Mouse (Mus musculus) midbrain, embryonic 16.5 days (tissue): ENCODE data around the gene Tpcn1. TPM values are rescaled to one million over a fixed set of nuclear protein-coding genes. Genes with fewer than 3 reads are reported as not detected.

Experiments
- ATAC-seq: fragments of 200-750 bp; cut with Nextera tagmentation; 2 replicates; pipeline ENCODE4 v1.8.0; 2017; ENCODE audit warnings: moderate TSS enrichment
- H3K27ac ChIP-seq: fragments of 300-500 bp; sonication (generic); 2 replicates; pipeline ENCODE4 v1.5.1; 2014; ENCODE audit warnings: mild to moderate bottlenecking, low read length, mixed read lengths
- H3K27me3 ChIP-seq: fragments of 300-500 bp; sonication (generic); 2 replicates; pipeline ENCODE4 v1.6.1; 2014; ENCODE audit warnings: low read depth, low read length, mixed read lengths; ENCODE audit not compliant: control insufficient read depth, insufficient read depth
- H3K36me3 ChIP-seq: fragments of 300-500 bp; sonication (generic); 2 replicates; pipeline ENCODE4 v1.6.1; 2014; ENCODE audit warnings: mild to moderate bottlenecking, low read length, moderate library complexity, mixed read lengths; ENCODE audit not compliant: control insufficient read depth, insufficient read depth
- H3K4me1 ChIP-seq: fragments of 300-500 bp; sonication (generic); 2 replicates; pipeline ENCODE4 v1.6.1; 2014; ENCODE audit warnings: mild to moderate bottlenecking, low read length, mixed read lengths; ENCODE audit not compliant: control insufficient read depth, insufficient read depth
- H3K4me2 ChIP-seq: fragments of 300-500 bp; sonication (generic); 2 replicates; pipeline ENCODE4 v1.6.1; 2014; ENCODE audit warnings: mild to moderate bottlenecking, low read length, mixed read lengths
- H3K4me3 ChIP-seq: fragments of 300-500 bp; sonication (generic); 2 replicates; pipeline ENCODE4 v1.5.1; 2014; ENCODE audit warnings: low read depth, mild to moderate bottlenecking, low read length, moderate library complexity, mixed read lengths
- H3K9ac ChIP-seq: fragments of 300-500 bp; sonication (generic); 2 replicates; pipeline ENCODE4 v1.6.1; 2014; ENCODE audit warnings: low read depth, low read length, mixed read lengths
- H3K9me3 ChIP-seq: fragments of 300-500 bp; sonication (generic); replicated peaks from 2 replicates; pipeline ENCODE4 v1.6.1; 2014; ENCODE audit warnings: mild to moderate bottlenecking, low read length, mixed read lengths; ENCODE audit not compliant: control insufficient read depth, poor library complexity, severe bottlenecking
- WGBS: fragments of 180-500 bp; shearing (Covaris S2); extraction: QIAGEN DNeasy Blood & Tissue Kit; methylation state at CpG from one replicate; pipeline ENCODE4 v1.1.7; 2014; 5-methylcytosine and 5-hydroxymethylcytosine counted together
- polyA plus RNA-seq: library from polyadenylated mRNA; unstranded; fragments of >200 nt; fragmentation: Nextera tagmentation; extraction: Ambion mirVana; gene quantifications from 2 replicates; pipeline ENCODE4 v1.2.1, GENCODE M21; 2015

Tpcn1 gene
- polyA plus RNA-seq, 1 experiment from 2014 or later = 13.1 TPM

GRCm38 (mm10) chr5:120612822-120613604 lies 24.5 kb upstream of the Tpcn1 start:
- Histone ChIP-seq H3K27me3 (no peaks in the 10 kb centered on the region), H3K4me1 (peaks cover 15% of the 10 kb centered on the region), H3K4me2 (peak overlapping the region; percentile 81), H3K27ac (peak overlapping the region; percentile 92), H3K9me3 (no peaks in the 10 kb centered on the region), H3K4me3 (peak overlapping the region; percentile 64), H3K9ac (peak overlapping the region; percentile 72), H3K36me3 (peaks cover 7% of the 10 kb centered on the region)
- under 1% methylated on average over 68 of the region's 69 CpGs for WGBS
- ATAC-seq = peak; percentile 94

DNA sequence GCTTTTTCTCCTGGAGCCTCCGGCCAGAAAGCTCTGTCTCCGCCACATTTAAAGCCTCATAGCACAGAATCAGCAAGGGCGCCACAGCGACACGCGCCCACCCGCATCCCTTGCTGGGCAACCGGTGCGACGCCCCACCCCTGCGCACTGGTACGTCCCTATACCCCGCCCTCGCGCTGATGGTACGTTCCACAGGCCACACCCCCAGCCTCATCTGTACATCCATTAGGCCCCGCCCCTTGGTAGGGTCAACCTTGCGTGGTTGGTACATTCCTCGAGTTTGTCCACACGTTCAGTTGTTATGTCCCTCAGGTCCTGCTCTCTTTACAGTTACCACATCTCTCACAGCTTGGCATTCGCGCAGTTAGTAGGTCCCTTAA lies 24.0 kb upstream of the Tpcn1 start, which contains the start of the genes Rita1 and Ddx54:
Rita1 (minus strand) TSS at position 148 of the 380 bp plus-strand sequence.
Ddx54 (plus strand) TSS at position 298 of the 380 bp plus-strand sequence.
- H3K4me2 ChIP-seq = peak within 1 kb of the TSS; percentile 81
- no peaks in the 10 kb centered on the region for H3K27me3 ChIP-seq
- H3K27ac ChIP-seq = peak within 1 kb of the TSS; percentile 92
- H3K4me3 ChIP-seq = peak within 1 kb of the TSS; percentile 64
- H3K9ac ChIP-seq = peak within 1 kb of the TSS; percentile 72
- no peaks in the 10 kb centered on the region for H3K9me3 ChIP-seq
- H3K4me1 ChIP-seq = peaks cover 15% of the 10 kb centered on the region
- peaks cover 5% of the 10 kb centered on the region for H3K36me3 ChIP-seq
- ATAC-seq = peak; percentile 85
- WGBS = under 1% methylated on average over 22 of the region's 22 CpGs

GRCm38 (mm10) chr5:120611416-120611815 lies 22.9 kb upstream of the Tpcn1 start:
- Histone ChIP-seq H3K4me2 (peak overlapping the region; percentile 56), H3K27me3 (no peaks in the 10 kb centered on the region), H3K4me3 (peak overlapping the region; percentile 64), H3K4me1 (peaks cover 15% of the 10 kb centered on the region), H3K36me3 (no peaks in the 10 kb centered on the region), H3K27ac (no peak overlapping the region), H3K9ac (peak overlapping the region; percentile 67), H3K9me3 (no peaks in the 10 kb centered on the region)
- WGBS = 47% methylated on average over 8 of the region's 8 CpGs
- no peak for ATAC-seq

DNA sequence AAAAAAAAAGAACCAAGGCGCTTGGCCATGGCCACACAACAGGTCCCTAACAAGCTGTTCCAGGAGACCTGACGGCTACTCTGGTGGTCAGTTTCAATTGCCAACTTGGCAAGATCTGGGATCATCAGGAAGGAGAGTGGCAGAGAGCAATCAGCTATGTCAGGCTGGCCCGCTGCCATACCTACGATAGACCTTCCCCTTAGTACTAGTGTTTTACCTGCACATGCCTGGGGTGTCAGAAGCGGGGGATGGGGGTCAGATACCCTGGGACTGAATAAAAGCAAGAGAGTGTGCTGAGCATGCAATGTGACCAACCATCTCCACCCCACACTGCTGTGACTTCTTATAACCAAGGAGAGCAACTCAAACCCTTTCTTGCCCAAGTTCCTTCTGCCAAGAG lies 22.4 kb upstream of the Tpcn1 start:
- 92% methylated on average over 5 of the region's 5 CpGs for WGBS
- H3K27me3 ChIP-seq = no peaks in the 10 kb centered on the region
- H3K9me3 ChIP-seq = no peaks in the 10 kb centered on the region
- peak overlapping the region; percentile 56 for H3K4me2 ChIP-seq
- H3K4me3 ChIP-seq = peak overlapping the region; percentile 64
- H3K36me3 ChIP-seq = no peaks in the 10 kb centered on the region
- no peak for ATAC-seq
- peaks cover 15% of the 10 kb centered on the region for H3K4me1 ChIP-seq
- no peak overlapping the region for H3K27ac ChIP-seq
- H3K9ac ChIP-seq = no peak overlapping the region; the same call in 1 of the 2 replicates

DNA sequence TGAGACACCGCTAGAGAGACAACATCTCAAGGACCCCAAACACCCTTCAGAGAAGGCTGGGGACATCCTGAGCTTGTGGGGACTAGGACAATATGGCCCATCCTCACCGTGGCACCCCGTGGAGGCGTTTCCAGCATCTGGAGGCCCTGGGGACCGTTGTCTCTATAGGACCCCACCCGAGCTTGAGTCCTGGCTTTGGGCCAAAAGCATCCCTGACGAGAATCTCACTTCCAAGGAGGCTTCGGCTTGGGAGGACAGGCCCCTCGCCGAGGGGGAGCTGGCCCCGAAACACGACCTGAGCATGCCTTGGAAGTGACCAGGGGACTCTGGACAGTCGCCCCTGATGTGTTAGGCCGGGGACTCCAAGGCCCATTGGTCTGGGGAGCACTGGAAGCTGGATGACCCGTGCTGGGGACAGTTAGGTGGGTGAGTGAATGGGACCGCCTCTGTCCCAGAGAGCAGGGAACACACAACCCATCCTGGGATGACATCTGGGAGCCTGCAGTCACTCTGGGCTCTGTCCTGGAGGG lies 20.8 kb upstream of the Tpcn1 start:
- Histone ChIP-seq H3K27ac (no peak overlapping the region), H3K27me3 (no peaks in the 10 kb centered on the region), H3K9ac (no peak overlapping the region), H3K9me3 (no peaks in the 10 kb centered on the region), H3K4me3 (no peak overlapping the region), H3K36me3 (no peaks in the 10 kb centered on the region), H3K4me1 (peaks cover 20% of the 10 kb centered on the region), H3K4me2 (no peak overlapping the region)
- no peak for ATAC-seq
- 86% methylated on average over 16 of the region's 16 CpGs for WGBS

DNA sequence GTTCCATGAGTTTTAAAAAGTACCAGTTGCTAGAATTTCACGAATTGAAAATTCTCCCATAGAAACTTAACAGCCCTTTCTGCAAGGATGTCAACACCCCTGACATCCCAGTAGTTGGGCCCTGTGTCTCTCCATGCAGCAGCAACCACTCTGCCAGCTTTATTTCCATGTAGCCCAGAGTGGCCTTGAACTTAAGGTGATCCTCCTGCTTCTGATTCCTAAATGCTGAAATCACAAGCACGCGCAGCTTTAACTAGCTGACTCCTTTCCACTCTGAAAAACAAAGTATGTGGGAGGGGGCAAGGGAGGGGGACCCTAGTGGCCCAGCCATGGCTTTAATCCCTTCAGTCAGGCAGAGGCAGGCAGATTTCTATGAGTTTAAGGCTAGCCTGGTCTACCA lies 18.9 kb upstream of the Tpcn1 start:
- H3K9me3 ChIP-seq = no peaks in the 10 kb centered on the region
- H3K27ac ChIP-seq = no peak overlapping the region
- H3K4me2 ChIP-seq = no peak overlapping the region
- no peak overlapping the region for H3K4me3 ChIP-seq
- H3K36me3 ChIP-seq = no peaks in the 10 kb centered on the region
- peaks cover 15% of the 10 kb centered on the region for H3K4me1 ChIP-seq
- no peaks in the 10 kb centered on the region for H3K27me3 ChIP-seq
- WGBS = 83% methylated on average over 3 of the region's 3 CpGs
- H3K9ac ChIP-seq = no peak overlapping the region
- no peak for ATAC-seq

- Histone ChIP-seq H3K36me3 (no peaks in the 10 kb centered on the region), H3K27ac (no peak overlapping the region), H3K4me3 (no peak overlapping the region), H3K4me1 (peaks cover 15% of the 10 kb centered on the region), H3K27me3 (no peaks in the 10 kb centered on the region), H3K9me3 (no peaks in the 10 kb centered on the region), H3K4me2 (no peak overlapping the region), H3K9ac (no peak overlapping the region)
- ATAC-seq = no peak
- WGBS = 72% methylated on average over 25 of the region's 25 CpGs
Observed at GRCm38 (mm10) chr5:120606590-120607200, 18.2 kb upstream of the Tpcn1 start.

DNA sequence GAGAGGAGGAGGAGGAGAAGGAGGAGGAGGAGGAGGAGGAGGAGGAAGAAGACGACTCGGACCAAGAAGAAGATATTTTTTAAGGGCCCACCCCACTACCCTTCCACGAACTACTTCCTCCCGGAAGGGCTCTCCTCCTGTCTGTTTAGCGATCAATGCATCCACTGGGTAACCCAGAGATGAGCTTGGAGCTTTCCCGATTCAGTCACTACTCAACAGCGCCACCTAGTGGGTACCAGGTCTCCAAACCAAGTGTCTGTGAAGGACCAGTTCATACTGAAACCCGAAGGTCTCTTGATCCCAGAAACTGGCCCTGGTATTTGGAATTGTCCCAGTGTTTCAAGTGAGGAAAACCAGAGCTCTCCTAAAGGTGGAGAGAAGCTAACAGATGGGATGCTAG lies 17.2 kb upstream of the Tpcn1 start:
- Histone ChIP-seq H3K4me3 (peak overlapping the region; percentile 37), H3K27me3 (no peaks in the 10 kb centered on the region), H3K27ac (peak overlapping the region; percentile 74; the same call in 1 of the 2 replicates), H3K4me1 (peaks cover 5% of the 10 kb centered on the region), H3K9me3 (no peaks in the 10 kb centered on the region), H3K4me2 (peak overlapping the region; percentile 70), H3K9ac (peak overlapping the region; percentile 43; the same call in 1 of the 2 replicates), H3K36me3 (no peaks in the 10 kb centered on the region)
- ATAC-seq = peak; percentile 78
- WGBS = 0% methylated on average over 8 of the region's 8 CpGs

GRCm38 (mm10) chr5:120605241-120605661 lies 16.8 kb upstream of the Tpcn1 start:
- H3K27ac ChIP-seq = peak overlapping the region; percentile 74
- H3K4me3 ChIP-seq = peak overlapping the region; percentile 37
- H3K27me3 ChIP-seq = no peaks in the 10 kb centered on the region
- no peaks in the 10 kb centered on the region for H3K9me3 ChIP-seq
- H3K4me2 ChIP-seq = peak overlapping the region; percentile 70
- peak; percentile 43 for ATAC-seq
- peaks cover 5% of the 10 kb centered on the region for H3K4me1 ChIP-seq
- peak overlapping the region; percentile 43 for H3K9ac ChIP-seq
- 2% methylated on average over 10 of the region's 10 CpGs for WGBS
- no peaks in the 10 kb centered on the region for H3K36me3 ChIP-seq
